Mouse (Mus musculus) E14TG2a.4 (cell line): ENCODE measurements around the gene Heyl.

Experiments used
- H3K27me3 ChIP-seq: 2 replicates; pipeline ENCODE4 v1.6.1; 2014; ENCODE audit warnings: low read length, control low read depth; ENCODE audit not compliant: insufficient read depth
- H3K36me3 ChIP-seq: 2 replicates; pipeline ENCODE4 v1.6.1; 2014; ENCODE audit warnings: low read length, control low read depth; ENCODE audit not compliant: insufficient read depth
- H3K4me1 ChIP-seq: replicated peaks from 2 replicates; pipeline ENCODE4 v1.6.1; 2014; ENCODE audit warnings: low read depth, low read length, control low read depth
- H3K4me3 ChIP-seq: replicated peaks from 2 replicates; pipeline ENCODE4 v1.5.1; 2014; ENCODE audit warnings: mild to moderate bottlenecking, low read length
- H3K9me3 ChIP-seq: 2 replicates; pipeline ENCODE4 v1.6.1; 2014; ENCODE audit warnings: low read length, control low read depth
- CTCF ChIP-seq: conservative IDR thresholded peaks from 2 replicates; pipeline ENCODE4 v1.5.1; 2014; ENCODE audit warnings: low read length
- NANOG ChIP-seq: IDR thresholded peaks from 2 replicates; pipeline ENCODE4 v1.6.1; 2014; ENCODE audit warnings: borderline replicate concordance, low read length, mixed read lengths
- POU5F1 ChIP-seq: IDR thresholded peaks from 2 replicates; pipeline ENCODE4 v1.6.1; 2014; ENCODE audit warnings: low read length, borderline replicate concordance

Gene Heyl

DNA sequence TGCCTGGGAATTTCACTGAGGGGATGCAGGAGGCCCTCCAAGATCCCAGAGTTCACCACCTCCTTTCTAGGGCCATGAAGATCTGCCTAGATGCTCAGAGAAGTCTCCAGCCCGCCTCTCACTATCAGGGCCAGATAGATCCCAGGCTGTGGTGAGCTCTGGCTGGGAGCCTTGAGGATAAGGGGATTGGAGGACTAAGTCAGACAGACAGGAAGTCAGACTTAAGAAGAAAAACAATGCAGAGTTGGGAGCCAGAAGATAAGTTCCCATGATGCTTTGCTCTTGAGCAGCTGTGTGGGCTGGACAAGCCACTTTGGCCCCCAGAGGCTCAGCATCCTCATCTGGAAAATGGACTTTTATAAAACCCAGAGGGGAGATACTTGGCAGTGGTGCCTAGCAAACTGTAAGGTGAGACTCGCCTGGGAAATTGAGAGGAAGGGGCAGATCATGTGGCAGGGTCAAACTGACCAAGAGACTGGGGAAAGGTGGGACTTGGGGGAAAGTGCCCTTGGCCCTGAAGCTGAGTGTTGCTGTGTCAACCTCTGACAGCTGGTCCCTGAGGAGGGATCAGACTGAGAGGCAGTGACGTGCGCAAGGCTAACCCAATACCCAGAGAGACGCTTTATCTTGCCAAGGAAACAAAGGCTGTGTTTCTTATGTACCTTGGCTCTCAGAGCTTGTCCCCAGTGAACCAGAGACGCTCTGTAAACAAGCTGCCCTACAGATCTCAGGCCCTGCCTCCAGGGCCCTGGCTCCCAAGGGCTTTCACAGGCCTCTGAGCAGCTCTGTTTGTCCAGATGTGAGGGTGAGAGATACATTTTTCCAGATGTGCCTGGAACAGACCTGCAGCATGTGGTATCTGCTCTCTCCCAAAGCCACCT is 4.3 kb downstream of the Heyl start:
- peaks cover 100% of the 10 kb centered on the region for H3K27me3 ChIP-seq

GRCm38 (mm10) chr4:123239361-123240203 is 6.2 kb downstream of the Heyl start:
- Histone ChIP-seq H3K4me3 (peak overlapping the region; percentile 76), H3K36me3 (no peaks in the 10 kb centered on the region), H3K4me1 (peaks cover 11% of the 10 kb centered on the region; the same call in 1 of the 2 replicates), H3K27me3 (peaks cover 94% of the 10 kb centered on the region), H3K9me3 (0 out of 2 replicates have a peak, but pooled peaks cover 3% of the 10 kb centered on the region)
- no peak for TF ChIP-seq CTCF
- no peak for TF ChIP-seq NANOG
- TF ChIP-seq POU5F1, result no peak

More for the DNA sequence above, 4.3 kb downstream of the Heyl start:
- no peak for TF ChIP-seq NANOG
- no peak for TF ChIP-seq POU5F1
- no peak for TF ChIP-seq CTCF
- Histone ChIP-seq H3K4me1 (peaks cover 23% of the 10 kb centered on the region), H3K9me3 (0 out of 2 replicates have a peak, but pooled peaks cover 3% of the 10 kb centered on the region), H3K4me3 (no peak overlapping the region), H3K36me3 (no peaks in the 10 kb centered on the region)

GRCm38 (mm10) chr4:123246221-123246620 is 12.9 kb downstream of the Heyl start:
- TF ChIP-seq POU5F1 (no peak), CTCF (no peak), NANOG (no peak)
- Histone ChIP-seq H3K27me3 (peaks cover 63% of the 10 kb centered on the region), H3K36me3 (no peaks in the 10 kb centered on the region), H3K4me1 (0 out of 2 replicates have a peak, but pooled peaks cover 4% of the 10 kb centered on the region), H3K9me3 (no peaks in the 10 kb centered on the region), H3K4me3 (no peak overlapping the region)

DNA sequence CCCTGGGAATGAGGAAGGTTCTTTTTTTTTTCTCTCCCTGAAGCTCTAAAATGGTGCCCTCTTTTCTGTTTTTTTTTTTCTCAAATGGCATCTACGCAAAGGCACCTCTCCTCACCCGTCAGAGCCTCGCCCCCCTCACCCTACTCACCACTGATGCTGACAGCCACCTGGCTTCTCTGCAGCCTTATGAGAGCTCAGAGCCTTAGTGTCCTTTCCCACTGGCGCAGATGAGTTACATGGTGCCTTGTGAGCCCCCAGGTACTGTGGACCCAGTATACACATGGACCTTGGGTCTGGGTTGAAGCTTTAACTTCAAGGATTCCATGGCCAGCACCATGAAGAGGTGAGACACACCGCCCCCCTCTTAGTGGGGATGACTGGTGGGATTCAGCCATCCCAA is 13.3 kb downstream of the Heyl start:
- H3K4me1 ChIP-seq, result 0 out of 2 replicates have a peak, but pooled peaks cover 4% of the 10 kb centered on the region
- no peaks in the 10 kb centered on the region for H3K9me3 ChIP-seq
- H3K36me3 ChIP-seq, result no peaks in the 10 kb centered on the region
- TF ChIP-seq CTCF, result no peak
- TF ChIP-seq NANOG, result no peak
- no peak for TF ChIP-seq POU5F1
- no peak overlapping the region for H3K4me3 ChIP-seq
- H3K27me3 ChIP-seq, result peaks cover 58% of the 10 kb centered on the region

GRCm38 (mm10) chr4:123247147-123247880 is 14.0 kb downstream of the Heyl start:
- 0 out of 2 replicates have a peak, but pooled peaks cover 4% of the 10 kb centered on the region for H3K4me1 ChIP-seq
- H3K27me3 ChIP-seq, result peaks cover 52% of the 10 kb centered on the region
- TF ChIP-seq CTCF (no peak), POU5F1 (no peak), NANOG (no peak)
- no peaks in the 10 kb centered on the region for H3K9me3 ChIP-seq
- H3K36me3 ChIP-seq, result no peaks in the 10 kb centered on the region
- H3K4me3 ChIP-seq, result no peak overlapping the region

- Histone ChIP-seq H3K9me3 (no peaks in the 10 kb centered on the region), H3K4me3 (no peak overlapping the region), H3K36me3 (no peaks in the 10 kb centered on the region), H3K27me3 (peaks cover 36% of the 10 kb centered on the region), H3K4me1 (0 out of 2 replicates have a peak, but pooled peaks cover 4% of the 10 kb centered on the region)
- TF ChIP-seq CTCF (no peak), NANOG (no peak), POU5F1 (no peak)
Observed at GRCm38 (mm10) chr4:123248971-123249567, 15.7 kb downstream of the Heyl start.

DNA sequence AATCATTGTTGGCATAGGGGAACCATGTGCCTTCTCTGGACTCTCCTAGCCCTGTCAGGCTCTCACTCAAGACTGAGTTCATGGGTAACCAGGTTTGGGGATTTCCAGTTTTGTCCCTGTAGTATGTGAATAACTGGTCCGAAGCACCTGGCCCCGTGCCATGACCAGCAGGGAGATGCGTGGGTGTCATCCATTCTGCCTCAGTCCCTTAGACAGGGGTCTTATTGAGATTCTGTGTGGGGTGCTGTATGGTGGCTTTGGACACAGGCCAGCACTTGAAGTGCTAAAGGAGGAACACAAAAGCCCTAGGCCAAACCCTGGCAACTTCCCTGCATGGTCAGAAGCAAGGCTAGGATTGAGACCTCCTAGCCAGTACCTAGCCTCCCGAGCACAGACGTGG is 18.9 kb downstream of the Heyl start:
- Histone ChIP-seq H3K36me3 (no peaks in the 10 kb centered on the region), H3K4me1 (0 out of 2 replicates have a peak, but pooled peaks cover 1% of the 10 kb centered on the region), H3K9me3 (no peaks in the 10 kb centered on the region), H3K4me3 (no peak overlapping the region), H3K27me3 (peaks cover 20% of the 10 kb centered on the region; the same call in 1 of the 2 replicates)
- TF ChIP-seq CTCF (no peak), POU5F1 (no peak), NANOG (no peak)
